Mouse (Mus musculus) gastrocnemius, adult 2 months (tissue): ENCODE results near the gene Cyp39a1. TPM values are rescaled to one million over a fixed set of nuclear protein-coding genes. Genes with fewer than 3 reads are reported as not detected.
A peak's percentile ranks its signal among the peaks of the same experiment; 100 is the strongest.

Source experiments
- DNase-seq: peaks from one replicate; pipeline ENCODE4 v3.0.0; 2022
- H3K27ac ChIP-seq: fragments of 200-600 bp; 2 replicates; pipeline ENCODE4 v1.8.1; 2022; ENCODE audit warnings: mild to moderate bottlenecking
- H3K4me3 ChIP-seq: fragments of 200-600 bp; 2 replicates; pipeline ENCODE4 v1.8.1; 2022; ENCODE audit warnings: mild to moderate bottlenecking, moderate library complexity
- CTCF ChIP-seq: fragments of 200-600 bp; IDR thresholded peaks from 2 replicates; pipeline ENCODE4 v1.8.1; 2022; ENCODE audit warnings: antibody characterized with exemption, mild to moderate bottlenecking, moderate library complexity
- intact Hi-C: fragments of 180-260 bp; cut with DNase I; formaldehyde crosslinking; loops from one replicate; pipeline ENCODE4 v1.15.1; 2025
- long read RNA-seq, 2 experiments: library from polyadenylated mRNA; stranded (forward); transcript quantifications; one replicate each; pipeline ENCODE4 v2.0.0; 2021
- total RNA-seq, 2 experiments: library from RNA; stranded (reverse); gene quantifications; 2 replicates each; pipeline ENCODE4 v1.2.3; 2021

The Cyp39a1 gene
- total RNA-seq = 1 to 10 TPM; 3.2 to 3.3 TPM
- long read RNA-seq, experiment 1, partial matches to known transcripts = 2 of 4 reads
- long read RNA-seq, experiment 1, other reads (novel, unspliced or antisense) = 0 of 4 reads
- long read RNA-seq, experiment 2 = 0 reads

DNA sequence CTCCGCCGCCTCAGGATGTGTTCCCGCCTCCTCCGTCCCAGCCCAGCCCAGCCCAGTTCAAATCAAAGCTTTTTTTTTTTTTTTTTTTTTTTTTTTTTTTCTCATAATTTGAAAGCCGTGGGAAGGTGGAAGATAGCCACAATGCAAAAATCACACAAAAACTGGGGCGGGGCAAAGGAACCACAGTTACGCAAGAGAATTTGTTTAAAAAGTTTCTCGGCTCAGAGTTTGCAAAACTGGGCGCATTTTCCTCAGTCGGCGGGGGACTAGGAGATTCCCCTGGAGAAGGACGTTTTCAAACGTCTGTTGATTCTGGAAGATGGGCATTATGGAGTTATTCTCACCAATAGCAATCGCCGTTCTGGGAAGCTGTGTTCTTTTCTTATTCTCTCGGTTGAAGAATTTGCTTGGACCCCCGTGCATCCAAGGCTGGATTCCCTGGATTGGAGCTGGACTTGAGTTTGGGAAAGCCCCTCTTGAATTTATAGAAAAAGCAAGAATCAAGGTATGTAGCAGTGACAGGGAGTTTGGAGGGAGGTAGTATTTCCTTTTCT, at the start of gene Cyp39a1:
Cyp39a1 (plus strand) TSS at position 136 of the 554 bp plus-strand sequence.
- peak within 1 kb of the TSS; percentile 90 for H3K27ac ChIP-seq
- no peak for DNase-seq
- H3K4me3 ChIP-seq = peak within 1 kb of the TSS; percentile 93
- no peak for TF ChIP-seq CTCF
- intact Hi-C loops = no loop called here

DNA sequence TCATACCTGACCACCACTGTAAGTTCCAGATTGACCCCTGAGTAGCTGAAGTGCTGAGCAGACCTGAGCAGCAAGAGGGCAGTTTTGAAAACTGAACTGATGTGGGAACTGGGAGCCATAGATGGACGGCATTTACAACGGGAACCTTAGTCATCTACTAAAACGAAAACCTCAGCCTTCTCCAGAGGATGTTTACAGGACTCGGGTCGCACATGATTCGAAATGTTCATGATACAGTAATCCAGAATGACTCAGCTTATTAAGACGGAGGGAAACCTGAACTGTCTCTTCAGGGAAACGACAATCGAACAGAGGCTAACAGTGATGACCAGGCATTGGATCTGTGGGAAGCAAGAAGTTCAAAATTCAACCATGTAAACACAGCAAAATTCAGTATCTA, 48.1 kb upstream of the Cyp39a1 start:
- H3K4me3 ChIP-seq = no peak overlapping the region
- no peak overlapping the region for H3K27ac ChIP-seq
- DNase-seq = no peak
- TF ChIP-seq CTCF = no peak
- intact Hi-C loops = no loop called here

DNA sequence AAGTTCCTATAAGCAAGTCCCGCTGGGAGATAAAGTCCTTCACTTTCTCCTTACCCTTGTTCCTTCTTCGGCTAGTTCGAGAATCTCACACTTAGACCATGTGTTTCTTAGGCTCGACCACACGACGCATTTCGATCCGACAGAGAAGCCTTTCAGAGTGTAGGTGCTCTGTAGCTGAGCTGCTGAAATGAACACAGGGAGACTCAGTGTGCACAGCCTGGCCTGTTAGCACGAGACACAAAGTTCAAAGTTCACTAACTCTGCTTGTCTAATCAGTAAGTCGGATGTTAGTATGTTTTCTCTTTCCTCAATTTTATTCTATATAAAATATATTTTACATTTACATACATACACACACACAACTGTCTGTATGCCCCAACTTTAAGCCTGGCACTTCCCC, 45.1 kb upstream of the Cyp39a1 start:
- Histone ChIP-seq H3K27ac (no peak overlapping the region), H3K4me3 (no peak overlapping the region)
- intact Hi-C loops = no loop called here
- no peak for DNase-seq
- TF ChIP-seq CTCF = no peak

GRCm38 (mm10) chr17:43628246-43628645, 39.0 kb upstream of the Cyp39a1 start:
- H3K4me3 ChIP-seq = no peak overlapping the region
- no peak for DNase-seq
- no peak overlapping the region for H3K27ac ChIP-seq
- intact Hi-C loops = no loop called here
- no peak for TF ChIP-seq CTCF

- Histone ChIP-seq H3K4me3 (peak overlapping the region; percentile 51; the same call in 1 of the 2 replicates), H3K27ac (no peak overlapping the region)
- DNase-seq = no peak
- intact Hi-C loops = no loop called here
- TF ChIP-seq CTCF = no peak
These were observed 38.2 kb upstream of the Cyp39a1 start for GRCm38 (mm10) chr17:43629026-43629495.

GRCm38 (mm10) chr17:43629496-43630426, 37.5 kb upstream of the Cyp39a1 start, which contains the start of gene Tdrd6:
Gene Tdrd6, minus strand, starts transcription at chr17:43630299.
- Histone ChIP-seq H3K27ac (no peak within 1 kb of the TSS), H3K4me3 (peak within 1 kb of the TSS; percentile 51)
- intact Hi-C loops = no loop called here
- peak; percentile 29 for DNase-seq
- TF ChIP-seq CTCF = no peak

- no peak for DNase-seq
- intact Hi-C loops = no loop called here
- H3K27ac ChIP-seq = no peak overlapping the region
- no peak for TF ChIP-seq CTCF
- H3K4me3 ChIP-seq = peak overlapping the region; percentile 51
These were observed 36.8 kb upstream of the Cyp39a1 start for GRCm38 (mm10) chr17:43630427-43630760.

DNA sequence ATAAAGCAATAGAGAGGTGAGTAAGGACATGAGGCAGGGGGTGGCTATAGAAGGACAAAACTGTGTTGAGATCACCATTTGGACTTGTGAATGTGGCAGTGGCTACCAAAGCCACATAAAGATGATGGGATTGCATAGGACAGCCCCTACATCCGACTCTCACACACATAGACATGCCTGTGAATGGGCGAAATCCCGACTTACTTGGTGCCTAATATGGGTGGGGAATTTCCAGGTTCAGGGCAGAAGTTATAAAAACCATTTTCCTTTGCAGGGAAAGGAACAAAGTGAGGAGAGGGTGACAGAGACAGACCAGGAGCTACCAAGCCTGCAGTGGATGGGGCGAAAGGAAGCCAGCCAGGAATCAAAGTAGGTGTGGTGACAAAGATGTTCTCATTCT, 30.1 kb upstream of the Cyp39a1 start:
- Histone ChIP-seq H3K4me3 (no peak overlapping the region), H3K27ac (no peak overlapping the region)
- intact Hi-C loops = no loop called here
- DNase-seq = no peak
- TF ChIP-seq CTCF = no peak

DNA sequence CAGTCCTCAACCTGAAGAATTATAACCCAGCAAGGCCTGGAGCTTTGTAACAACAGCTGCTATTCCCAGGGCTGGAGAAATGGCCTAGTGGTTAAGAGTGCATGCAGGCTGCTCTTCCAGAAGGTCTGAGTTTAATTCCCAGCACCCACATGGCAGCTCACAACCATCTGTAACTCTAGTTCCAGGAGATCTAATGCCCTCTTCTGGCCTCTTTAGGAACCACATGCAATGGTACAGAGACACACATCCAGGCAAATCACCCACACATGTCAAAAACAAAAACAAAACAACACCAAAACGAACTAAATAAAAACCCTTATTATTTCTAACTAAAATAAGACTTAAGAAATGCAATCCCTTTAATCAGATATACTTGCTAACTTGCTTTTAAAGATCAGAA, 26.4 kb upstream of the Cyp39a1 start:
- H3K4me3 ChIP-seq = no peak overlapping the region
- no peak overlapping the region for H3K27ac ChIP-seq
- no peak for DNase-seq
- TF ChIP-seq CTCF = peak; percentile 16; the same call in 1 of the 2 replicates
- intact Hi-C loops = no loop called here

DNA sequence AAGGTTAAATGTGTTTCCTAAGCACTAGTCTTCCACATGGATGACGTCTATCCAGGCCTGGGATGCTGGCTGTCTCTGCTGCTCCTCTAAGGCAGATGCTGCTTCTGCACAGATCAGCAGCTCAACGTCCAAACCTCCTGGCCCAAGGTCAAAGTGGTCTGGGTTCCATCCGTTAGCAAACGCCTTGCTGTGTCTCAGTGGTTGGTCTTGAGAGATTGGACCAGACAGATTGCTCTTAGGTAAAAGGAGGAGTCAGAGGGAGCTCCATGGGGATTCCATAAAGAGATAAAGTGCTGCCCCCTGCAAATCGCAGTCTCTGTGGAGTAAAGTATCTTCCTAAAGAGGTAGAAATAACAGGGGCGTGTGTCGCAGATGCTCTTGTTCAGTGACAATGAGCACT, 24.0 kb upstream of the Cyp39a1 start:
- no peak for DNase-seq
- no peak for TF ChIP-seq CTCF
- Histone ChIP-seq H3K4me3 (no peak overlapping the region), H3K27ac (no peak overlapping the region)
- intact Hi-C loops = no loop called here

- TF ChIP-seq CTCF = no peak
- Histone ChIP-seq H3K4me3 (no peak overlapping the region), H3K27ac (no peak overlapping the region)
- DNase-seq = no peak
- intact Hi-C loops = no loop called here
These were observed 22.9 kb upstream of the Cyp39a1 start for GRCm38 (mm10) chr17:43644375-43644774.

- Histone ChIP-seq H3K4me3 (no peak overlapping the region), H3K27ac (no peak overlapping the region)
- no peak for DNase-seq
- no peak for TF ChIP-seq CTCF
- intact Hi-C loops = no loop called here
These were observed 22.1 kb upstream of the Cyp39a1 start for GRCm38 (mm10) chr17:43645136-43645535.

- Histone ChIP-seq H3K4me3 (no peak overlapping the region), H3K27ac (no peak overlapping the region)
- intact Hi-C loops = no loop called here
- no peak for DNase-seq
- TF ChIP-seq CTCF = no peak
These were observed 20.3 kb upstream of the Cyp39a1 start for GRCm38 (mm10) chr17:43646925-43647324.
